Mouse (Mus musculus): ENCODE results near the gene Ush2a.

Gene Ush2a

DNA sequence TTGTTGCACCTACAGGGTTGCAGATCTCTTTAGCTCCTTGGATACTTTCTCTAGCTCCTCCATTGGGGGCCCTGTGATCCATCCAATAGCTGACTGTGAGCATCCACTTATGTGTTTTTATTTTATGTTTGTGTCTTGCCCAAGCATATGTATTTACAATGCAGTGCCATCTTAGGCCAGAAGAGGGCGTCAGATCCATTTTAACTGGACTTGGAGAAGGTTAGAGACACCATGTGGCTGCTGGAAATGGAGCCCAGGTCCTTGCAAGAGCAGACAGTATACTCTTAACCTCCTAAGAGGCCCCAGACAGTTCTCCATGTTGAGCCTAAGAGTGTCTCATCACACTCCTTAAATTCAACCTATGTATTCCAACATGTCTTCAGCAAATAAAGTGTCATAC, 281.5 kb downstream of the Ush2a start:
- DNase-seq: no peak

DNA sequence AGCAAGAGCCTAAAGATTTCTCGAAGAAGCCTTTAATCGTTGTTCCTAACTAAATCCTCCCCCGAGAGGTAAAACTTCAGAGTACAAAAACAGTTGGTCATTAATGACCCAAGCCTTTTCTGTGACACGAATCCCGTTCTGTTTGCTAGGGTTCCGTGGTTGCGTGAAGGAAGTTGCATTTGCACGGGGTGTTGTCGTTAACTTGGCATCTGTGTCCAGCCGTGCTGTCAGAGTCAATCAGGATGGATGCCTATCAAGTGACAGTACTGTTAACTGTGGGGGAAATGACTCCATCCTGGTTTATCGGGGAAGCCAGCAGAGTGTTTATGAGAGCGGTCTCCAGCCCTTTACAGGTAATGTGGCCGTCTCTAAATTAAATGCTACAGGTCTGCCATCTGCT, 287.9 kb downstream of the Ush2a start:
- no peak for DNase-seq

DNA sequence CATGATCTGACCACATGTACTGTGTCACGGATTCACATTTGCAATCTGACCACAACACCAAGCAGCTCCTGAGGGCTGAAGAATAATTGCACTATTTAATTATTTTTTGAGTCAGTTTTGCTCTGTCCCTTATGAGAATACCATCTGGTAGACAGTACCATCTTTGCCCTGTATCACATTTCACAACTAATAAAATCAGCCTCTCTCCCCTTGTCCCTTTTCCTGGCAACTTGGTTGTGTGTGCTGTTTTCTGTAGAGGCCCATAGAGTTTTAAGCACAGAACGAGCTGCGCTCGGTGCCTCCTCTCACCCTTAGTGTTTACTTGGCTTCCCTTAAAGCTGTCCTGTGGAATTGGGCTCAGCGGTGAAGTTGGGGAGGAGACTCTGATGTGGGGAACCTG, 290.0 kb downstream of the Ush2a start:
- DNase-seq: no peak

DNA sequence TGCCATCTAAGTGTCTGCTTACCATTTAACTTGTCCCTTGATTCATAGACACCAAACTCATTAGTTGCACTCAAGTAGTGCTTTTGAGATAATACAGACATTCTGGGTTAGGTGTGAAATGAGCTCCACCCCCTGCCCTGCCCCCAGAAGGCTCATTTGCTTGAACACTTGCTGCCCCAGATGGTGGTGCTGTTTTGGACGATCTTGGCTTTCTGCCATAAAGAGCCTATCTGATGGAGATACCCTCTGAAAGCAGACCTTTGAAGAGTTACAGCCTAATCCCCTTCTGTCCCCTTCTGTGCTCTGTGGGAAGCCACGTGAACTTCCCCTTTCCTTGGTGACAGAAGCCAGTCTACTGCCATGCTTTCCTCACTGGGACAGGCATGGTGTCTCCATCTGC, 297.1 kb downstream of the Ush2a start:
- DNase-seq: no peak

DNA sequence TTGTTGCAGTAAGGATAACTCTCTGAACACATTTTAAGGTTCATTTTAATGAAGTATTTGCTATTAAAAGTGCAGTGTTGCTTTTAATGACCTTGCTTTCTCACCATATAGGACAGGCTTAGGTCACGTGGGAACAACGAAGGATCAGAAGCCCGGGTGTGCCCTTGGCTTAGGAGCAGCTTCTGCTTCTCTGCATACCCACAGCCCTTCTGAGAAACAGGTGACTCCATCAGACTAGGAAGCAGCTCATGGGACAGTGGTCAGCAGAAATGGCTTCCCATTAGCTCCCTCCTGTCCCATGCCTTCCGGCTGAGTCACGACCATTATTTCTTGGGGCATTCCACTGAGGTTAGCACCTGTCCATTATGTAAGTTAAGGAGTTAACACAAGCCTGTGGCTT, 304.4 kb downstream of the Ush2a start:
- DNase-seq: no peak

DNA sequence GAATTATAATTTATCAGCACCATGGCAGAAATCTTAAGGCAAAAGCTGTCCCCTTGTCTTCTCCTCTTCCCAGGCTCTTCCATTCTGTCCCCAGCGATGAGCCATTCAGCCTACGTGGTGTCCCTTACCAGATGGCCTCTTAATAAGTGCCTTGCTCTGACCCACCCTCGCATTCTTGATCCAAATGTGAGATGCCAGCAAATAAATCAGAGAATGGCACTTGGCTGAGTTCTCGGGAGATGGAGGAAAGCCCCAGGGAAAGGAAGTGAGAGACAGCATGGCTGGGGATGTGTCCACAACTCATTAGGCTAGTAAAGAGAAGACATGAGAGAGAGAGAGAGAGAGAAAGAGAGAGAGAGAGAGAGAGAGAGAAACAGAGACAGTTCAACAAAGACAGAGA, 305.7 kb downstream of the Ush2a start:
- DNase-seq: peak; percentile 45 to 66

DNA sequence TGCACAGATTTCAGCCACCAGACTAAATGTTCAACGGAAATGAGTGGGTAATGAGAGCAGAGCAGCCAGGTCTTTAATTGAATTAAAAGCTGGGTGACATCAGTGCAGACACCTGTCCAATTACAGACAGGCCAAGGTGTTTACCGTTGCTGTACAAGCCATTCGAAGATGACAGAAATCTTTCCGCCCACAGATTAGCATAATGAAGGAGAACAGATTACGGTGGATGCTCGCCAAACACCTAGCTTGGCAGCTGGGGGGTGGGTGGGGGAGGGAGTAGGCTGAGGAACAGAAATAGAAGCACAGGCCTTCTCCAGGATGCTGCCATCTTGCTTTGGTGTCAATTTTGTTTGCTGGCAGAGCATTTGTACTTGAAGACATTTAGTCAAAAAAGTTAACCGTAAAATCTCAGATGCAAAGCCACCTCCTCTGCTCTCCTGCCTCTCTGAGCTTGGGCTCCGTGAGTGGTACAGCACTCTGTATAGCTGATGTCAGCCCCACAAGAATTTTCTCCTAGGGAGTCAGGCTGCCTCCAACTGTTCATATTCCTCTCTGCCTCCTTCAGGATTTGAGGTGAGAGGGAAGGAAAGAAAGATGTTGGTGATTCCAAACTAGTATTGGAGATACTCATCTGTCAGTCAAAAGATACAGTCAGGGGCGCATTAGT, 306.6 kb downstream of the Ush2a start:
- DNase-seq: peak; percentile 64 to 75

DNA sequence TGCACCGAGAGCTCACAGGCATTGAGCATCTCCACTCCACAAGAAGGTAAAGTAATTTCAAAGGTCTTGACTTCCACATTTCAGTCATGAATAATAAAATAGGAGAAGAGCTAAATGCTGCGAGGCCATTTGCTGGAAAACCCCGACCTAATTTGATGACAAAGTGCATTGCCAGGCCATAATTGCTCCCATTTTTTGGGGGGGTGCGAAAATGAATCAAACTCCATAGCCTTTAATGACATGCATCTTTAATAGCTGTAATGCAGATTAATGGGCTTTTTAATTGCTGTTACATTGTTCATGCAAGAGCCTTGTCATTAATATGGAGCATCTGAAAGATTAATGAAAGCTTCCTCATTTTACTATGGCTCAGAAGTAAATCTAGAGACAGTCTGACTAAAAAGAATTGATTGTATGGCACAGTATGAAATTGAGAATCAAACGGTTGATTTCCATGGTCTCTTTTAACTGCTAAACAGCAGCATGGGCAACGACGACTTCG, 314.5 kb downstream of the Ush2a start:
- no peak for DNase-seq

DNA sequence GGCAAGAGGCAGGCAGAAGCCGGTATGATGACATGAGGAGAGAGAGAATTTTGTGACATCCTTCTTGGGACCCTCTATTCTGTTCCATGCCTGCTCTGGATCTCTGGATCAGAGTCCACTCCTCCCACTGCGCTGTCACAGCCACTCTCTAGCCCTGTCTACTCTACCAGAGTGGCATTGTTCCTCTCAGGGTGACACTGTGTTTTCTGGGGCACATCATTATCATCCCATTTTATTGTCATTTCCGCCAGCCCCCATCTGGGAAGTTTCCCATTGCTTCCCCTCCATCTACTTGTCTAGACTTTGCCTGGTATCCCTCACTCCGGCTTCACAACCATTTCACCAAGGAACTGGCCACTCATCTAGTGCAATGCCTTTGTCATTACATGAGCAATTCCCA, 315.6 kb downstream of the Ush2a start:
- DNase-seq: no peak

DNA sequence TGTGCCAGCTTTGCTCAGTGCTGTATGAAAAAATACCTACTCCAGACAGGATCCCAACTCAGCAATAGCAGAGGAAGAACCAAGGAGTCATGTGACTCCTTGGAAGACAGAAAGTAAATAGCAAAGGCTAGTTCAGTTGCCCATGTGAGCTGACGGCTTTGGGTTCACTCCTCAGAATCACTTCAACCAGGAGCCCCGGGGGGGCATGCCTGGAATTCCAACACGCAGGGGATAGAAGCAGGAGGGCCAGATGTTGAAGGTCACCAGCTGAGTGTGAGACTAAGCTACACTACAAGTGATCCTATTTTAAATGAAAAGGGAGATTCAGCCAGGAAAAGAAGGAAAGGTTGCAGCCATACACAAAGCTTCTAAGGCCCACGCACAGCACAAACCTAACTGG, 319.3 kb downstream of the Ush2a start:
- DNase-seq: no peak

DNA sequence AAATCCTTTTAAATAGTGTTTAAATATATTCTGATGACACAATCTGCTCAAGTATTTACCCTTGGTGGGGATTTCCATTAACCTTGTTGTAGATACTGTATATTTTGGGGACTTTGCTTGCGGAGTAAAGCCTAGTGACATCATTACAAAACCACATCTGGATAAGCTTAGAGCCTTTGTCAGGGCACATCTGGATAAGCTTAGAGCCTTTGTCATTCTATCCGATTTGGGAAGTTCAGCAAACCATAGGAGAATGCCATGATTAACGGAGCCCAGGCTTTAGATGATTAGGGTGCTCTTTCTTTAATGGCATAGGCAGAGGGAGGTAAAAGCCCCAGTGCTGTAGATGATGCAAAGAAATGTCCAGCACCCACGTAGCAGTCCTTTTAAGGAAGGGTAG, 333.4 kb downstream of the Ush2a start:
- no peak for DNase-seq

DNA sequence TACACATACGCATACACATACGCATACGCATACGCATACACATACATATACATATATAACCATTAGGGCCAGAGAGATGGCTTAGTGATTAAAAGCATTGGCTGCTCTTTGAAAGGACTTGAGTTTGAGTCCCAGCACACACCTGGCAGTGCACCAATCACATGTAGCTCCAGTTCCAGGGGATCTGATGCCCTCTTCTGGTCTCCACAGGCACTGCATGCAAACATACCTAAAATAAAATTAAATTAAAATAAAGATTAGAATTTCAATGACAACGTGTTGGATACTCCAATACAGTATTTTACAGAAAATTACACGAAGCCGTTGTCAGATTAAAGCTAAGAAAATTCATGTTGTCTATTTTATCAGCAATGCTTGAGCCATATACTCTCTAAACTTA, 336.2 kb downstream of the Ush2a start:
- DNase-seq: no peak

DNA sequence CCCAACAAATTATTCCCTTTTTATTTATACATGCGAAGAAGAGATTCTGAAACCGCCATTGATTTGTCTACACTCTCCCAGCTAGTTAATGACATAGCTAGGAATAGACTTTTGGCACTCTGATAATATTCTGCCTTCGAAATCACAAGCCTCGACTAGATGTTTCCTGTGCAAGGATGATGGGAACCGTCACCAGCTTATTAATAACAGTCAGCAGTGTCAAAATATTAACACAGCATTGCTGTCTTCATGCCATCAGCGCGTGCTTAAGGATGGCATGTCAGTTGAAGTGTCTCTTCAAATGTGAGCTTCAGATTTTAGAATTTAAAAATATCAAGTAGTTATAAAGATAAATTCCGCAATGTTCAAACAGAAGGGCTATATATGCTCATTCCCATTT, 337.3 kb downstream of the Ush2a start:
- no peak for DNase-seq

DNA sequence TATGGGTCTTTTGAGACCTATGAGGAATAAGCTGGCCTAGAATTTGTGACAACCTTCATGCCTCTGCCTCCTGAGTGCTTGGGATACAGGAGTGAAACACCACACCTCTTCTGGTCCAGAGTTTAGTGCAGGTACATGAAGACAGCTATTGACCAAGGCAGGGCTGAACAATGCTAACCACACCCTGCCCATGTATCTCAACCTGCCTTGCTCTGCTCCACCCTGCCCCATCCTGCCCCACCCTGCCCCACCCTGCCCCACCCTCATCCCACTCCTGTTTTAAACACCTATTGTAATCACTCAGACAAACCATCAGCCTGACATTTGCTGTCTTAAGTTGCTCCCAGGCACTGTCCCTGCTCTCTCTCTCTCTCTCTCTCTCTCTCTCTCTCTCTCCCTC, 344.6 kb downstream of the Ush2a start:
- DNase-seq: no peak

DNA sequence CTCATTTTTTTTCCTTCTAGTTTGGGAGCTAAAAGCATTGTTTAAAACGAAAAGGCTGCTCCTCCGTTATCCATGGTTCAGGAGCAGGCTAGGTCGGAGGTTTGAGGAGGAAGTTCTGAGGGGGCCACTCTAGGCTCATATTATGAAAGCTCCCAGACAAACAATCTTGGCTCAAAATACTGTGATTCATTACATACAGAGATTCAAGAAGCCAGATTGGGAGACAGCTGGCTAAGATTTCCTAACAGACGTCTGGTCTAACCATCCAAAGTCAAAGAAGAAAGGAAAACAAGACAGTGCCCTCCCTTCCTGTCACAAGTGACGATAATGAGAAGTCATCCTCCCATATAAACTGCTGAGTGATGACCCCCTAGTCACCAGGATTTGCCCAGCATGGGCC, 354.7 kb downstream of the Ush2a start:
- DNase-seq: no peak

DNA sequence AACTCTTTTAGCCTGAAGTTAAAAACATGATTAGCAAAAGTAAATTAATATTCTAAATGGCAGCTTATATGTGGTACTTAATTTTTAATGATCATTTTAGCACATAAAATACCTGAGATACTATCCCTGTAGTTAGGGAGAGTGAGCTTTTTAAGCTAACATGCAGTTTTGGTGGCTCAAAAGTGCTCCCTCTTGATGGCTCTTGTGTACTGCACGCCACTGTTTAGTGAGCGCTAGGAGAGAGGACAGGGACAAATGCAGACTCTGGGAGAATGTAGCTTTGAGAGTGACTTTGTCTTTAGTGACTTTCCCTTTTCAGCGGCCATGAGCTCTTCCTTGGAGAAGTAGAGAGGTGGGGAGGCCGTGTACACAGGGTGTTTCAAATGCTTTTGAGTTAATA, 371.9 kb downstream of the Ush2a start:
- peak; percentile 68 to 69 for DNase-seq

DNA sequence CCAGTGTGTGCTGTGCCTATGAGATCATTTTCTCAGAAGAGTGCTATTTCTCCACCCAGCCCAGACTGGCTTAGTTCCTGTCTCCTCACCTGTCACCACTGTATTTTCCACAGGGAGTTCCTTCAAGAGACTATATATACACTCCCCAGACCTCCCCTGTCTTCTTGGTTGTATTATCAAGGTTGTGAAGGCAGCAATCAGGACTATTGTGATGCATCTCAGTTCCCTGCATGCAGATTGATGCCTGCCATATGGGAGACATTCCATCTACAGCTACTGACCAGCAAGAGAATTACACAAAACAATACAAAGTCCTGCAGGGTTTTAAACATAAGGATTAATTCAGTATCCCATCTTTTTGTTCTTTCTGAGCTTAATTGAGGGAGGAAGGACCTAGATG, 377.8 kb downstream of the Ush2a start:
- DNase-seq: no peak

DNA sequence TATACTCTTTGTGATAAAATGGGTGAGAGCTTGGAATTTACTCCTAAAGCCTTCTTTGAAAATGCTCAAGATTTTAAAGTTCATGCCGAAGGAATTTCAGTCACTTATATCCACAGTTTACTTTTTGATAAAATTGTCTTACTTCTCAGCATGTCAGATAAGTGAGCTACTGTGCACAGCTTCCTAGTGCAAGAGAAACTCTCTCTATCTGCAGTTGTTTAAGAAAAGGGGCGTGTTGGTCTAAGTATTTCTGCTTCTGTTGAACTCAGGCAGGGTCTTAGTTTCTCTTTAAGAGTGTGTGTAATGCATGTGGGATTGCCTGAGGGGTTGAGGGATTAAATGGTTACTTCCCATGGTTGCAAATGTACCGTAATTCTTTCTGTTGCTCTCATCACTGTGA, 381.3 kb downstream of the Ush2a start:
- DNase-seq: no peak

DNA sequence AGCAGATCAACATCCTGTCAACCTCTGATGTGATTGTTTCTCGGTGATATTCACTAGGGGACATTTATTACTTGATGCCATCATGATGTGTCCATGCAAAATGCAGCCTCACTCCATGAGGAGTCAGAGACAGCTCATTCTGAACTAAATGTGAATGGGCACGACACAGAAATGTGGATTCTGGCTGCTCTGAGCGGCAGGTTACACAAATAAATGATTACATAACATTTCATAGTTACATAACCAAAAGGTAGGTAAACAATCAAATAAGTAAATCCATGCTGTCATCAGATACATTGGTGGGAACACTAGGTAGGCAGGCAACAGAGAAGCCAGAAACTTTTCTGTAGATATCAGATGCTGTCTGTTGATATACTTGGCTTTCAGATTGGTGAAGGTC, 391.2 kb downstream of the Ush2a start:
- no peak for DNase-seq

DNA sequence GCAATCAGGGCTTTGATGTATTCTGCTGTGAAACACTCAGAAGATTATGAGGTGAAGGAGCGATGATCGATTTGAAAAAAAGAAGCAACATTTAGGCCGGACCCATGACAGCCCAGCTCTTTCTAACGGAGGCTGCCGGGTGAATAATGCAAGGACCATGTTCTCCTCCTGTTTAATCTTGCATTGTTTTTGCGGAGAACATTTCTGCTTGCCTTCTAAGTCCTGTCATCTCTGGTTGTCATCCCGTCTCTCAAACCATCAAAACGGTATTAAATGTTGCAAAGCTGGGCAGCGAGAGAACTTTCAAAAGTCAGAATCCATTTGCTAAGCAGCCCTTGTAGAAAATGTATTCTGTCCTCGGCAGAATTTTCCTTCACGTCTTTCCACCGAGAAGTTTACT, 394.3 kb downstream of the Ush2a start:
- DNase-seq: no peak

DNA sequence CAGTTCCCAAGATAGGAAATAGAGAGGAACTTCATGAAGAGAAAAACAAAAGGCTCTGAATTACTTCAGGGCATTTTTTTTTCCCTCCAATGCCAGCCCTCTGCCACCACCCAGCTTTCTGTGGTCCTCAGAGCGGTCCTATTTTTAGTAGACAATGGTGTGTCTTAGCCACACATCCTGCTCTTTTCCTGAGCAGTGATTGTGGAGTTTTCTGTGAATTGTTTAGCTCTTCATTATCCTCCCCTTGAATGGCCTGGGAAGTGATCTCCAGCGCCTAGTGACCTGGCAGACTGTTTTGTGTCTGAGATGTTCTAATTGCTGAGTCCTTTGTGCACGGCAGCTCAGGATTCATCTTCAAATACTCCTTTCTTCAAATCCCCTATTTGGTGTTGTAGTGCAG, 397.3 kb downstream of the Ush2a start:
- DNase-seq: no peak

DNA sequence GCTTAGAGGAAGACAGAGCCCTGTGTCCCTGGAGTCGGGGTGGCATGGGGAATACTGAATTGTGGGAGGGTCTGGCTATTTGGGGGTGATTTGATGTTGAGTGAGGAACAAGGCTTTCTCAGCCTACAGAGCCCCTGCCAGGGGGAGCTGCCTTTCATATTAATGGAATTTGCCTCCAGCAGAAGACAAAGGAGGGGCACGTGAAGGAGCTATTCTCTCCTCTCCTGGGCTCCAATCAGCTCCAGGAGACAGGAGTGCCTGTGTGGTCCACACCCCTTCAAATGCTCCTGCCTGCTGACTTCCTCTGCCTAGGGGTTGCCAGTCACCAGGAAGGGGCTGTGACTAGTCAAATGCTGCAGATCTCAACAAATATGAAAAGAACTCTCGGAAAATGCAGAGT, 398.5 kb downstream of the Ush2a start:
- no peak for DNase-seq

DNA sequence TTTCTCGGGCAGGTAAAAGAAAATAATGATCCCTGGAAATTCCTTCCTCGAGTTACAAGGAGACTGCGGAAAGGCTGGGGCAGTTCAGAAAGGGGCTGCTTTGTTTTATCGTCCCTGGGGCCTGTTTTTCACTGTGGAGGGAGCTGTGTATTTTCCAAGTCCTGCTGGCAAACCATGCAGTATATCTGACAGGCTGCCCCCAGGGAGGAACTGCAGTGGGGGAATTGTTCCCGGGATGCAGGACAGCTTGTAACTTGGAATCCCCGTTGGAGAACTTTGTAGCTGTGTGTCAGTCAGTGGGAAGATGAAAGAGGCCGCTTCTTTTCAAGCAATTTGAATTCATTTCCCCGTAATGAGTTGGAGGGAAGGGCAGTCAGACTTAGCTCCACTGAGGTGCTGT, 399.1 kb downstream of the Ush2a start:
- DNase-seq: no peak

DNA sequence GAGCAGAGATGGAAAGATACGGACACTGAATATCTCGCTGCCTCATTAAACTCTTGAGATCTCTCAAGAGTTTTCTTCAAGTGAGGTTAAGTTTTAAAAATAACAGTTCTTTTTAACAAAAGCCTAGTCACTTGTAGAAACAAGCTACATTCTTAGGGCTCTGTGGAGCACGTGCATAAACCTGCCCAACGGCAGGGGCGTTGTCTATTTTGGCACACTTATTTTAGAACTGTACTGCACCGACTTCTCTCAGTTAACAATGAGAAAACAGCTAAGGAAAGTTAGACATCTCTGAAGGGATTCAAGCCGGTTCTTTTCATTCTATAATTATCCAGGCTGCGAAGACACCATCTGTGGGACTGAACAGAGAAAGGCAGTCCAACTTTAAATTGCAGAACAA, 405.6 kb downstream of the Ush2a start:
- DNase-seq: no peak

DNA sequence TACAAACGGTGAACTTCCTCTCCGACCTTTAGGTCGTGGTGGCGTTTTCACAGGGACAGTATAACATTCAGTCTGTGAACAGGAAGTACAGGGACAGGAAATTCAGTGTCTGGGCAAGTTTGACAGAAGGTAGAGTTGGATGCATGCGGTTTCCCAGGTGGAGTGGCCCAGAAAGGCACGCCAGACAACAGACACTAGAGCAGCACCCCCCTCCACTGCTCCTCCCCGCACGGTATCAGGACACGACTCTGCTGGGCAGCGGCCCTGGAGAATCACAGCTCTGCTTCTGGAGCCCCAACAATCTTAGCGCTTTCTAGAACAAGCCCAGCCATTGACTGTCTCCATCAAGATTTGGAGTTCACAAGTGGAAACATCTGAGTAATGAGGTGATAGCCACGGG, 406.7 kb downstream of the Ush2a start:
- no peak for DNase-seq

DNA sequence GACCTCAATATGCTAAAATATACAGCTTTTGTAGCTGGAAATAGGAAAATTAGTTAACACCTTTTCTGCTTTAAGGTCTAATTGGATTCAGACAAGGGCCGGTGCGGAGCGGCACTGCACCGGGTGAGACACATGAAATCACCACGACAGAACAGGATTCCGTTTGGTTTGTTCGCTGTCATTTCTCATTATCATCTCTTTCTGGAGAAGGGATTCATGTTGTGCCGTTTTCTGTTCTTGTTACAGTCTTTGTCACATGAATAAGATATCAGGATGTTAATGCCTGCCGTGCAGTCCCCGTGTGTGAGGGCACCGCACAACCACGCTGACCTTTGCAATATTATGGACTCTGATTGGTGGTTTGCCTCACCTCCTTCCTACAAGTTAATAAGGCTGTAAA, 411.0 kb downstream of the Ush2a start:
- peak; percentile 30 to 38 for DNase-seq

Data from cerebellum, postnatal 14 days (tissue).